Comparison of ENCODE assay signal across 24 mouse cellular contexts in the genomic region with DNA sequence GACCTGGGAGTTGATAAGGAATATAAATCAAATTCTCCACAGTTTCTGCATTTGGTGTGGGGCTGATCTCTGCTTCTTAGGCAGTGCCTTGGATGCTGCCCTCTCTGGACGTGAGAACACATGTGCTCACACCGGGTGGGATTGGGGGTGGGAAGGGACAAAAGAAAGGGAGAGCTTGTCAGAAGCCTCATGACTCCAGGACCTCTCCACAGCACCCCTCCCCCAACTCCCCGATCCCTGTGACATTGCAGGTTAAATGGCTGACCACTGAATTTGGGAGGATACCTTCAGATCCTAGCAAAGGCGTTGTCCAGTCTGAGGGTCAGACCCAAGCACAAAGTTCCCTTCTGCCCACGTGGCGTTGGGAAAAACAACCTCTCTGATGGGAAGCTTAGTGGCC. TPM values are rescaled to one million over a fixed set of nuclear protein-coding genes. Genes with fewer than 3 reads are reported as not detected.
A peak's percentile ranks its signal among the peaks of the same experiment; 100 is the strongest.
DNase-seq lines count a peak whose midpoint lies in the region; ATAC-seq and TF ChIP-seq lines count a peak whose summit lies in the region.
"Had no signal": no experiment of that assay in that cellular context is flagged by ENCODE, and none has a peak within 500 bp of the region (broad histone marks: within the 10 kb centered on the region; RNA-seq: fewer than 3 reads in every experiment).

No protein-coding gene starts in this region.

- WGBS in hindbrain, embryonic 10.5 days: 60% methylated on average over 6 of the region's 6 CpGs
- WGBS in hindbrain, embryonic 14.5 days: 56% methylated on average over 6 of the region's 6 CpGs
- WGBS in midbrain, embryonic 15.5 days: 59% methylated on average over 6 of the region's 6 CpGs

- in situ Hi-C loops in ES-E14 (cut with MboI; ENCODE audit: low sequenced_read_pairs in 2 of 2, unreplicated experiment in 2 of 2): no loop called here

- no peak overlapping the region for H3K9ac ChIP-seq in hindbrain, embryonic 14.5 days
- H3K9ac ChIP-seq in ES-Bruce4 (ENCODE audit: low read depth, poor library complexity, severe bottlenecking) (peak overlapping the region; percentile 4; the same call in 1 of the 2 replicates), ES-E14 (ENCODE audit: insufficient read depth, low read depth, low read length, poor library complexity, severe bottlenecking) (no peak overlapping the region; the same call in 1 of the 2 replicates)
- H3K9ac ChIP-seq in midbrain, embryonic 15.5 days: no peak overlapping the region
- H3K9ac ChIP-seq: embryonic facial prominence, embryonic 12.5 days; forebrain, embryonic 13.5 days; forebrain, embryonic 15.5 days; forebrain, postnatal 0 days had no signal

- no peak for TF ChIP-seq CTCF in ES-Bruce4 (IDR thresholded peaks at IDR 0.05; ENCODE audit: low read depth, low read length)

- H3K36me3 ChIP-seq in hindbrain, embryonic 10.5 days: no peaks in the 10 kb centered on the region
- H3K36me3 ChIP-seq in hindbrain, embryonic 14.5 days (replicated peaks; ENCODE audit: control insufficient read depth, insufficient read depth): no peaks in the 10 kb centered on the region
- H3K36me3 ChIP-seq in ES-Bruce4 (ENCODE audit: control insufficient read depth, insufficient read depth, low read length, poor library complexity, severe bottlenecking): no peaks in the 10 kb centered on the region
- no peaks in the 10 kb centered on the region for H3K36me3 ChIP-seq in ES-E14 (ENCODE audit: control insufficient read depth, insufficient read depth, low read length, poor library complexity, severe bottlenecking)
- H3K36me3 ChIP-seq in midbrain, embryonic 15.5 days (replicated peaks): no peaks in the 10 kb centered on the region
- H3K36me3 ChIP-seq: embryonic facial prominence, embryonic 10.5 days; embryonic facial prominence, embryonic 12.5 days; forebrain, embryonic 15.5 days had no signal

- H3K27ac ChIP-seq in hindbrain, embryonic 10.5 days: peak overlapping the region; percentile 45
- H3K27ac ChIP-seq in hindbrain, embryonic 14.5 days: no peak overlapping the region
- peak overlapping the region; percentile 66 for H3K27ac ChIP-seq in ES-Bruce4 (ENCODE audit: insufficient read depth, low read length)
- peak overlapping the region; percentile 65 for H3K27ac ChIP-seq in ES-E14 (ENCODE audit: insufficient read depth, low read depth, low read length, poor library complexity, severe bottlenecking)
- no peak overlapping the region for H3K27ac ChIP-seq in midbrain, embryonic 15.5 days
- H3K27ac ChIP-seq: embryonic facial prominence, embryonic 10.5 days; embryonic facial prominence, embryonic 12.5 days; forebrain, embryonic 13.5 days; forebrain, embryonic 15.5 days had no signal

- no peak for ATAC-seq in hindbrain, embryonic 14.5 days (ENCODE audit: low FRiP score)
- no peak for ATAC-seq in midbrain, embryonic 15.5 days (replicated peaks)
- ATAC-seq: forebrain, embryonic 13.5 days; forebrain, embryonic 15.5 days; forebrain, postnatal 0 days had no signal

- no peak overlapping the region for H3K4me3 ChIP-seq in hindbrain, embryonic 10.5 days
- H3K4me3 ChIP-seq in hindbrain, embryonic 14.5 days (replicated peaks; ENCODE audit: low read length): no peak overlapping the region
- H3K4me3 ChIP-seq in ES-Bruce4 (ENCODE audit: low read depth, low read length): no peak overlapping the region; the same call in 1 of the 2 replicates
- H3K4me3 ChIP-seq in ES-E14 (ENCODE audit: insufficient read depth in 1 of 2, low read depth in 1 of 2, low read length in 2 of 2, poor library complexity in 1 of 2, severe bottlenecking in 1 of 2): no peak overlapping the region
- H3K4me3 ChIP-seq in midbrain, embryonic 15.5 days: no peak overlapping the region
- H3K4me3 ChIP-seq: embryonic facial prominence, embryonic 10.5 days; embryonic facial prominence, embryonic 12.5 days; forebrain, embryonic 13.5 days; forebrain, embryonic 15.5 days had no signal

- peaks cover 10% of the 10 kb centered on the region for H3K27me3 ChIP-seq in hindbrain, embryonic 10.5 days (ENCODE audit: insufficient read depth, poor library complexity, severe bottlenecking)
- no peaks in the 10 kb centered on the region for H3K27me3 ChIP-seq in hindbrain, embryonic 14.5 days (ENCODE audit: control insufficient read depth, insufficient read depth, low read length)
- no peaks in the 10 kb centered on the region for H3K27me3 ChIP-seq in ES-Bruce4 (ENCODE audit: control insufficient read depth, insufficient read depth, low read length, poor library complexity, severe bottlenecking)
- H3K27me3 ChIP-seq in midbrain, embryonic 15.5 days (replicated peaks): no peaks in the 10 kb centered on the region

- no peak overlapping the region for H3K4me2 ChIP-seq in hindbrain, embryonic 14.5 days (replicated peaks)
- H3K4me2 ChIP-seq in midbrain, embryonic 15.5 days: no peak overlapping the region
- H3K4me2 ChIP-seq: embryonic facial prominence, embryonic 12.5 days; forebrain, embryonic 13.5 days; forebrain, embryonic 15.5 days had no signal

- no peak for DNase-seq in hindbrain, embryonic 10.5 days (ENCODE audit: low spot score)
- DNase-seq in hindbrain, embryonic 14.5 days (ENCODE audit: low spot score): no peak
- no peak for DNase-seq in ES-E14 (ENCODE audit: low read depth, low spot score)
- DNase-seq in ZHBTc4 (ENCODE audit: low read depth, low spot score): peak; percentile 65
- DNase-seq in thymus, adult 18-20 months: no peak
- no peak for DNase-seq in layer of hippocampus, postnatal 14 days (ENCODE audit: low spot score in 2 of 2)
- DNase-seq: adrenal gland, adult 2 months; adrenal gland, postnatal 10 days; adrenal gland, postnatal 25 days; cerebellum, adult 11-12 months; cerebellum, adult 2 months; cerebellum, adult 9-10 months; cerebellum, postnatal 10 days; cerebellum, postnatal 25 days; forebrain, postnatal 0 days had no signal

- H3K4me1 ChIP-seq in hindbrain, embryonic 10.5 days (replicated peaks): peaks cover 45% of the 10 kb centered on the region
- 0 out of 2 replicates have a peak, but pooled peaks cover 7% of the 10 kb centered on the region for H3K4me1 ChIP-seq in hindbrain, embryonic 14.5 days (replicated peaks; ENCODE audit: control insufficient read depth, insufficient read depth, low read length)
- H3K4me1 ChIP-seq in ES-Bruce4 (ENCODE audit: control insufficient read depth, insufficient read depth, low read length) (peaks cover 23% of the 10 kb centered on the region), ES-E14 (ENCODE audit: control insufficient read depth in 2 of 2, insufficient read depth in 2 of 2, low read length in 2 of 2, poor library complexity in 1 of 2) (peaks cover 12 to 42% of the 10 kb centered on the region in 2 experiments)
- peaks cover 18% of the 10 kb centered on the region for H3K4me1 ChIP-seq in midbrain, embryonic 15.5 days

- no peak for TF ChIP-seq POLR2A in ES-Bruce4 (IDR thresholded peaks at IDR 0.05; ENCODE audit: insufficient read depth, low read length)

- no peaks in the 10 kb centered on the region for H3K9me3 ChIP-seq in hindbrain, embryonic 10.5 days
- no peaks in the 10 kb centered on the region for H3K9me3 ChIP-seq in hindbrain, embryonic 14.5 days (ENCODE audit: control insufficient read depth, low read length)
- H3K9me3 ChIP-seq in ES-Bruce4 (replicated peaks; ENCODE audit: control insufficient read depth, insufficient read depth, low read length, poor library complexity, severe bottlenecking) (no peaks in the 10 kb centered on the region), ES-E14 (ENCODE audit: control insufficient read depth, insufficient read depth, low read depth, low read length) (no peaks in the 10 kb centered on the region)
- no peaks in the 10 kb centered on the region for H3K9me3 ChIP-seq in midbrain, embryonic 15.5 days
- H3K9me3 ChIP-seq: embryonic facial prominence, embryonic 10.5 days; embryonic facial prominence, embryonic 12.5 days; forebrain, embryonic 13.5 days; forebrain, embryonic 15.5 days had no signal

- peak; percentile 85 for TF ChIP-seq EP300 in ES-Bruce4 (IDR thresholded peaks at IDR 0.05; ENCODE audit: insufficient read depth, low read depth, low read length)

TF ChIP-seq in ES-E14, 5 proteins besides CTCF, POLR2A, EP300 and RAD21 (continues in another document):
- TF ChIP-seq ZNF384 (IDR thresholded peaks at IDR 0.05; ENCODE audit: low read depth, low read length) (no peak), CHD2 (IDR thresholded peaks at IDR 0.05; ENCODE audit: low read depth, low read length) (no peak)

RNA-seq across cellular contexts. Expression of gene Gjb5, which starts 6.5 kb away (rescaled TPM):
- polyA plus RNA-seq in hindbrain, embryonic 10.5 days (2016; fragmentation: Nextera tagmentation; extraction: Ambion mirVana): 0.85 and 2.1 TPM in 2 replicates
- 0.12 and 0.21 TPM in 2 replicates for polyA plus RNA-seq in hindbrain, embryonic 14.5 days (2014; fragmentation: Nextera tagmentation; extraction: Ambion mirVana)
- polyA plus RNA-seq in ES-Bruce4 (2011; ENCODE audit: insufficient read depth, insufficient read length, low read depth, missing spikeins): 15.9 and 16.5 TPM in 2 replicates
- 27.1 and 60.6 TPM in 2 replicates for total RNA-seq in ES-E14 (2012; rRNA removed)
- polyA plus RNA-seq in midbrain, embryonic 15.5 days (2015; fragmentation: Nextera tagmentation; extraction: Ambion mirVana): 0.10 and 0.13 TPM in 2 replicates
- total RNA-seq in layer of hippocampus, postnatal 14 days (2021): not detected
- total RNA-seq: adrenal gland, postnatal 25 days; MEL had no signal
- polyA plus RNA-seq: cortical plate, adult 2 months; forebrain, embryonic 13.5 days; forebrain, embryonic 15.5 days had no signal

RNA-seq across cellular contexts. Expression of gene Gjb4, which starts 10.6 kb away (rescaled TPM):
- polyA plus RNA-seq in hindbrain, embryonic 10.5 days (2016; fragmentation: Nextera tagmentation; extraction: Ambion mirVana): 0.15 and 0.21 TPM in 2 replicates
- 0.17 TPM in 1 of 2 replicates, not detected in the other for polyA plus RNA-seq in hindbrain, embryonic 14.5 days (2014; fragmentation: Nextera tagmentation; extraction: Ambion mirVana)
- polyA plus RNA-seq in ES-Bruce4 (2011; ENCODE audit: insufficient read depth, insufficient read length, low read depth, missing spikeins): 2.1 and 2.6 TPM in 2 replicates
- total RNA-seq in ES-E14 (2012; rRNA removed): 1.6 and 4.5 TPM in 2 replicates
- 0.11 and 0.15 TPM in 2 replicates for polyA plus RNA-seq in midbrain, embryonic 15.5 days (2015; fragmentation: Nextera tagmentation; extraction: Ambion mirVana)
- total RNA-seq in layer of hippocampus, postnatal 14 days (2021): not detected
- total RNA-seq: adrenal gland, adult 2 months; adrenal gland, postnatal 10 days; adrenal gland, postnatal 25 days; forebrain, postnatal 0 days; MEL had no signal
- polyA plus RNA-seq: cortical plate, adult 2 months; embryonic facial prominence, embryonic 10.5 days; embryonic facial prominence, embryonic 12.5 days; forebrain, embryonic 11.5 days; forebrain, embryonic 13.5 days; forebrain, embryonic 15.5 days; forebrain, postnatal 0 days had no signal

RNA-seq across cellular contexts. Expression of gene Gjb3, which starts 33.8 kb away (rescaled TPM):
- 2.2 and 6.2 TPM in 2 replicates for polyA plus RNA-seq in hindbrain, embryonic 10.5 days (2016; fragmentation: Nextera tagmentation; extraction: Ambion mirVana)
- polyA plus RNA-seq in hindbrain, embryonic 14.5 days (2014; fragmentation: Nextera tagmentation; extraction: Ambion mirVana): 0.17 TPM in 1 of 2 replicates, not detected in the other
- 57.2 and 66.7 TPM in 2 replicates for polyA plus RNA-seq in ES-Bruce4 (2011; ENCODE audit: insufficient read depth, insufficient read length, low read depth, missing spikeins)
- 80.5 and 158 TPM in 2 replicates for total RNA-seq in ES-E14 (2012; rRNA removed)
- polyA plus RNA-seq in midbrain, embryonic 15.5 days (2015; fragmentation: Nextera tagmentation; extraction: Ambion mirVana): 0.17 TPM in 1 of 2 replicates, not detected in the other
- total RNA-seq in layer of hippocampus, postnatal 14 days (2021): 1 to 10 TPM in 1 of 2 experiments, under 1 TPM in 1; 0.35 to 1.0 TPM
- total RNA-seq: adrenal gland, postnatal 25 days; MEL had no signal
- polyA plus RNA-seq: adrenal gland, adult 2 months; forebrain, embryonic 13.5 days; forebrain, embryonic 15.5 days had no signal

RNA-seq across cellular contexts. Expression of gene Gja4, which starts 50.6 kb away (rescaled TPM):
- 13.5 and 18.8 TPM in 2 replicates for polyA plus RNA-seq in hindbrain, embryonic 10.5 days (2016; fragmentation: Nextera tagmentation; extraction: Ambion mirVana)
- 25.4 and 27.0 TPM in 2 replicates for polyA plus RNA-seq in hindbrain, embryonic 14.5 days (2014; fragmentation: Nextera tagmentation; extraction: Ambion mirVana)
- 1.4 TPM in 2 replicates for polyA plus RNA-seq in ES-Bruce4 (2011; ENCODE audit: insufficient read depth, insufficient read length, low read depth, missing spikeins)
- 2.0 and 3.0 TPM in 2 replicates for total RNA-seq in ES-E14 (2012; rRNA removed)
- polyA plus RNA-seq in midbrain, embryonic 15.5 days (2015; fragmentation: Nextera tagmentation; extraction: Ambion mirVana): 21.0 and 23.1 TPM in 2 replicates
- total RNA-seq in layer of hippocampus, postnatal 14 days (2021): 1 to 10 TPM; 7.7 to 8.6 TPM
- total RNA-seq: MEL had no signal

Comparison
In these comparisons a context has a peak if more than half of its experiments do, and no peak if none do; other contexts are left out.
1. H3K27ac ChIP-seq: peak in hindbrain, embryonic 10.5 days (single experiment), ES-Bruce4 (single experiment) and ES-E14 (single experiment); none in hindbrain, embryonic 14.5 days (single experiment) and midbrain, embryonic 15.5 days (single experiment).